ENCODE assay signal across 16 mouse cellular contexts in genomic region chr5:37380641-37381040, GRCm38 (mm10). TPM values are rescaled to one million over a fixed set of nuclear protein-coding genes. Genes with fewer than 3 reads are reported as not detected.
DNase-seq lines count a peak whose midpoint lies in the region; ATAC-seq lines count a peak whose summit lies in the region.
"Had no signal": no experiment of that assay in that cellular context is flagged by ENCODE, and none has a peak within 500 bp of the region (broad histone marks: within the 10 kb centered on the region; RNA-seq: fewer than 3 reads in every experiment).

No protein-coding gene starts in this region.

- ATAC-seq in midbrain, embryonic 13.5 days: peak; percentile 44
- ATAC-seq: forebrain, embryonic 15.5 days had no signal

- H3K27me3 ChIP-seq in heart, embryonic 10.5 days (ENCODE audit: insufficient read depth, poor library complexity, severe bottlenecking): no peaks in the 10 kb centered on the region
- no peaks in the 10 kb centered on the region for H3K27me3 ChIP-seq in midbrain, embryonic 13.5 days
- H3K27me3 ChIP-seq in midbrain, embryonic 10.5 days (ENCODE audit: low read depth, poor library complexity, severe bottlenecking): no peaks in the 10 kb centered on the region
- H3K27me3 ChIP-seq: embryonic facial prominence, embryonic 15.5 days; forebrain, embryonic 15.5 days had no signal

- no peak overlapping the region for H3K27ac ChIP-seq in heart, embryonic 10.5 days
- no peak overlapping the region for H3K27ac ChIP-seq in midbrain, embryonic 13.5 days
- H3K27ac ChIP-seq in midbrain, embryonic 10.5 days (replicated peaks): no peak overlapping the region
- H3K27ac ChIP-seq: embryonic facial prominence, embryonic 15.5 days; forebrain, embryonic 15.5 days; hindbrain, embryonic 14.5 days; liver, embryonic 14.5 days; macrophage had no signal

- no peaks in the 10 kb centered on the region for H3K4me1 ChIP-seq in heart, embryonic 10.5 days
- no peaks in the 10 kb centered on the region for H3K4me1 ChIP-seq in midbrain, embryonic 13.5 days (replicated peaks)
- H3K4me1 ChIP-seq in midbrain, embryonic 10.5 days: no peaks in the 10 kb centered on the region
- H3K4me1 ChIP-seq: embryonic facial prominence, embryonic 15.5 days had no signal

- H3K9me3 ChIP-seq in heart, embryonic 10.5 days: no peaks in the 10 kb centered on the region
- no peaks in the 10 kb centered on the region for H3K9me3 ChIP-seq in midbrain, embryonic 13.5 days
- no peaks in the 10 kb centered on the region for H3K9me3 ChIP-seq in midbrain, embryonic 10.5 days (replicated peaks)
- H3K9me3 ChIP-seq: embryonic facial prominence, embryonic 15.5 days; forebrain, embryonic 15.5 days had no signal

- no peak overlapping the region for H3K4me3 ChIP-seq in heart, embryonic 10.5 days
- no peak overlapping the region for H3K4me3 ChIP-seq in midbrain, embryonic 13.5 days (replicated peaks)
- H3K4me3 ChIP-seq in midbrain, embryonic 10.5 days: no peak overlapping the region
- H3K4me3 ChIP-seq: embryonic facial prominence, embryonic 15.5 days; forebrain, embryonic 15.5 days had no signal

- peaks cover 61% of the 10 kb centered on the region for H3K36me3 ChIP-seq in heart, embryonic 10.5 days
- H3K36me3 ChIP-seq in midbrain, embryonic 13.5 days: no peaks in the 10 kb centered on the region
- peaks cover 77% of the 10 kb centered on the region for H3K36me3 ChIP-seq in midbrain, embryonic 10.5 days
- H3K36me3 ChIP-seq: forebrain, embryonic 15.5 days; G1E had no signal

- DNase-seq in heart, adult 11 months: peak; percentile 92
- no peak for DNase-seq in heart, embryonic 10.5 days (ENCODE audit: low spot score)
- no peak for DNase-seq in midbrain, embryonic 10.5 days (ENCODE audit: low spot score)
- peak; percentile 56 for DNase-seq in fibroblast of lung, adult 2 months (ENCODE audit: low read depth)
- peak; percentile 34 for DNase-seq in skeletal muscle tissue, adult 2 months (ENCODE audit: low read depth, low spot score)
- no peak for DNase-seq in kidney, adult 8-10 months
- DNase-seq: adrenal gland, postnatal 25 days; cerebellum, adult 9-11 months; kidney, adult 9 months had no signal

- WGBS in heart, embryonic 10.5 days: 86% methylated on average over 4 of the region's 4 CpGs
- 78% methylated on average over 4 of the region's 4 CpGs for WGBS in midbrain, embryonic 13.5 days
- WGBS in midbrain, embryonic 10.5 days: 90% methylated on average over 4 of the region's 4 CpGs

- no peak overlapping the region for H3K9ac ChIP-seq in midbrain, embryonic 13.5 days (replicated peaks)
- H3K9ac ChIP-seq: embryonic facial prominence, embryonic 15.5 days; forebrain, embryonic 15.5 days; hindbrain, embryonic 14.5 days; liver, embryonic 14.5 days had no signal

- H3K4me2 ChIP-seq in midbrain, embryonic 13.5 days (replicated peaks): no peak overlapping the region
- H3K4me2 ChIP-seq: embryonic facial prominence, embryonic 15.5 days; forebrain, embryonic 15.5 days; hindbrain, embryonic 14.5 days had no signal

RNA-seq across cellular contexts. Expression of gene Evc2, which starts 42.3 kb away (rescaled TPM):
- polyA plus RNA-seq in heart, embryonic 10.5 days (2016; fragmentation: Nextera tagmentation; extraction: Ambion mirVana): 14.4 and 14.9 TPM in 2 replicates
- polyA plus RNA-seq in midbrain, embryonic 13.5 days (2015; fragmentation: Nextera tagmentation; extraction: Ambion mirVana): 6.2 and 7.5 TPM in 2 replicates
- 16.0 and 19.0 TPM in 2 replicates for polyA plus RNA-seq in midbrain, embryonic 10.5 days (2016; fragmentation: Nextera tagmentation; extraction: Ambion mirVana)
- polyA plus RNA-seq: G1E, macrophage had no signal

RNA-seq across cellular contexts. Expression of gene Evc, which starts 43.9 kb away (rescaled TPM):
- 6.4 and 9.7 TPM in 2 replicates for polyA plus RNA-seq in heart, embryonic 10.5 days (2016; fragmentation: Nextera tagmentation; extraction: Ambion mirVana)
- 7.4 and 8.9 TPM in 2 replicates for polyA plus RNA-seq in midbrain, embryonic 13.5 days (2015; fragmentation: Nextera tagmentation; extraction: Ambion mirVana)
- polyA plus RNA-seq in midbrain, embryonic 10.5 days (2016; fragmentation: Nextera tagmentation; extraction: Ambion mirVana): 23.3 and 25.2 TPM in 2 replicates
- polyA plus RNA-seq: G1E, macrophage had no signal

Comparison
In these comparisons a context has a peak if more than half of its experiments do, and no peak if none do; other contexts are left out.
1. DNase-seq: peak in heart, adult 11 months (single experiment), fibroblast of lung, adult 2 months (single experiment) and skeletal muscle tissue, adult 2 months (single experiment); none in heart, embryonic 10.5 days (single experiment), midbrain, embryonic 10.5 days (single experiment) and kidney, adult 8-10 months (0 of 2).